Mouse (Mus musculus): Measurements from ENCODE around the gene Cox7a1.

The Cox7a1 gene

GRCm38 (mm10) chr7:30189116-30189491 is 5.2 kb downstream of the Cox7a1 start:
- in situ Hi-C loops (cut with MboI; ENCODE audit: unreplicated experiment in 2 of 2), result no loop called here

GRCm38 (mm10) chr7:30192088-30192487 is 8.1 kb downstream of the Cox7a1 start:
- in situ Hi-C loops (cut with MboI; ENCODE audit: unreplicated experiment in 2 of 2), result no loop called here

GRCm38 (mm10) chr7:30193013-30193412 is 9.1 kb downstream of the Cox7a1 start:
- in situ Hi-C loops (cut with MboI; ENCODE audit: unreplicated experiment in 2 of 2), result no loop called here

- in situ Hi-C loops (cut with MboI; ENCODE audit: unreplicated experiment in 2 of 2), result no loop called here
These were observed 9.7 kb downstream of the Cox7a1 start for GRCm38 (mm10) chr7:30193581-30194100.

- in situ Hi-C loops (cut with MboI; ENCODE audit: unreplicated experiment in 2 of 2), result no loop called here
These were observed 10.3 kb downstream of the Cox7a1 start for GRCm38 (mm10) chr7:30194101-30194831.

- in situ Hi-C loops (cut with MboI; ENCODE audit: unreplicated experiment in 2 of 2), result no loop called here
These were observed 10.9 kb downstream of the Cox7a1 start for GRCm38 (mm10) chr7:30194884-30195283.

GRCm38 (mm10) chr7:30195461-30195860 is 11.5 kb downstream of the Cox7a1 start:
- in situ Hi-C loops (cut with MboI; ENCODE audit: unreplicated experiment in 2 of 2), result no loop called here

GRCm38 (mm10) chr7:30196171-30196570 is 12.2 kb downstream of the Cox7a1 start:
- in situ Hi-C loops (cut with MboI; ENCODE audit: unreplicated experiment in 2 of 2), result no loop called here

GRCm38 (mm10) chr7:30197592-30198129 is 13.7 kb downstream of the Cox7a1 start:
- in situ Hi-C loops (cut with MboI; ENCODE audit: unreplicated experiment in 2 of 2), result no loop called here

GRCm38 (mm10) chr7:30198481-30198971 is 14.6 kb downstream of the Cox7a1 start, which contains the start of gene Capns1:
TSS of gene Capns1 (minus strand) at chr7:30198811.
- in situ Hi-C loops (cut with MboI; ENCODE audit: unreplicated experiment in 2 of 2), result no loop called here

- in situ Hi-C loops (cut with MboI; ENCODE audit: unreplicated experiment in 2 of 2), result loop anchor here in 1 of 2 experiments (10.0 kb wide), 1 partner anchor 185 kb away; no protein-coding TSS in a partner anchor
These were observed 15.7 kb downstream of the Cox7a1 start for GRCm38 (mm10) chr7:30199498-30200139.

GRCm38 (mm10) chr7:30200200-30200599 is 16.3 kb downstream of the Cox7a1 start:
- in situ Hi-C loops (cut with MboI; ENCODE audit: unreplicated experiment in 2 of 2), result loop anchor here in 1 of 2 experiments (10.0 kb wide), 1 partner anchor 185 kb away; no protein-coding TSS in a partner anchor

- in situ Hi-C loops (cut with MboI; ENCODE audit: unreplicated experiment in 2 of 2), result loop anchor here in 1 of 2 experiments (10.0 kb wide), 1 partner anchor 186 kb away; no protein-coding TSS in a partner anchor
These were observed 16.7 kb downstream of the Cox7a1 start for GRCm38 (mm10) chr7:30200661-30201060.

- in situ Hi-C loops (cut with MboI; ENCODE audit: unreplicated experiment in 2 of 2), result loop anchor here in 1 of 2 experiments (10.0 kb wide), 1 partner anchor 188 kb away; no protein-coding TSS in a partner anchor
These were observed 19.1 kb downstream of the Cox7a1 start for GRCm38 (mm10) chr7:30202895-30203690.

- in situ Hi-C loops (cut with MboI; ENCODE audit: unreplicated experiment in 2 of 2), result loop anchor here in 1 of 2 experiments (10.0 kb wide), 1 partner anchor 190 kb away; no protein-coding TSS in a partner anchor
These were observed 20.4 kb downstream of the Cox7a1 start for GRCm38 (mm10) chr7:30204380-30204779.

GRCm38 (mm10) chr7:30205383-30205782 is 21.4 kb downstream of the Cox7a1 start:
- in situ Hi-C loops (cut with MboI; ENCODE audit: unreplicated experiment in 2 of 2), result loop anchor here (5.0 to 10.0 kb wide), 2 partner anchors 191 to 193 kb away; no protein-coding TSS in a partner anchor

- in situ Hi-C loops (cut with MboI; ENCODE audit: unreplicated experiment in 2 of 2), result loop anchor here (5.0 to 10.0 kb wide), 2 partner anchors 192 to 194 kb away; no protein-coding TSS in a partner anchor
These were observed 22.4 kb downstream of the Cox7a1 start for GRCm38 (mm10) chr7:30206364-30206763.

GRCm38 (mm10) chr7:30211025-30211424 is 27.1 kb downstream of the Cox7a1 start:
- in situ Hi-C loops (cut with MboI; ENCODE audit: unreplicated experiment in 2 of 2), result loop anchor here in 1 of 2 experiments (5.0 kb wide), 1 partner anchor 39 kb away; no protein-coding TSS in a partner anchor

GRCm38 (mm10) chr7:30213881-30214280 is 29.9 kb downstream of the Cox7a1 start:
- in situ Hi-C loops (cut with MboI; ENCODE audit: unreplicated experiment in 2 of 2), result loop anchor here in 1 of 2 experiments (5.0 kb wide), 1 partner anchor 42 kb away; no protein-coding TSS in a partner anchor

GRCm38 (mm10) chr7:30215875-30216274 is 31.9 kb downstream of the Cox7a1 start:
- in situ Hi-C loops (cut with MboI; ENCODE audit: unreplicated experiment in 2 of 2), result loop anchor here in 1 of 2 experiments (5.0 kb wide), 1 partner anchor 34 kb away; the partner anchor contains the start of gene Cox7a1
